Mouse (Mus musculus): ENCODE results near the gene Zbtb16. TPM values are rescaled to one million over a fixed set of nuclear protein-coding genes. Genes with fewer than 3 reads are reported as not detected.

Gene Zbtb16
- polyA plus RNA-seq, 1 experiment: not detected

DNA sequence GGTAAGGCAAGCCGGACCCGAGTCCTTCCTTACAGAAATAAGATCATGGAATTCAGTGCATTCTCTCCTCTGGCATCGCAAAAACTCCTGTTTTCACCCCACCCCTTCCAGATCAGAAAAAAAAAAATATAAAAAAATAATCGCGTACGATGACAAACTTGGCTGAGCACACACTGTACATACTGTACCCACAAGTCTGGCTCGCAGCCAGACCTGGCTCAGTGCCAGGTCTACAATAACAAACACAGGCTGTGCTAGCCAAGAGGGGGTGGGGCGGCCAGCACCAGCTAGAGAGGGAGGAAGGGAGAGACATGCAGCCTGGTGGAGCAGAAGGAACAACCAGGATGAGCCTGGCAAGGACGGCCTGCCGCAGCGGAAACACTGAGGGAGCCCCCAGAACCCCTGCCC lies 95.9 kb downstream of the Zbtb16 start:
- Histone ChIP-seq H3K4me3 (no peak overlapping the region), H3ac (ENCODE audit: control insufficient read depth, insufficient read length) (no peak overlapping the region), H3K27me3 (ENCODE audit: control insufficient read depth, insufficient read depth, insufficient read length) (peaks cover 21% of the 10 kb centered on the region), H3K4me2 (ENCODE audit: low read depth) (no peak overlapping the region), H3K79me2 (ENCODE audit: control insufficient read depth, insufficient read depth) (no peaks in the 10 kb centered on the region), H3K36me3 (ENCODE audit: control insufficient read depth, insufficient read depth) (no peaks in the 10 kb centered on the region)
- TF ChIP-seq USF1 (IDR thresholded peaks at IDR 0.05; ENCODE audit: low read depth): no peak
- no peak for TF ChIP-seq REST (IDR thresholded peaks at IDR 0.05; ENCODE audit: insufficient read depth, insufficient read length)
- TF ChIP-seq POLR2AphosphoS2 (IDR thresholded peaks at IDR 0.05; ENCODE audit: insufficient read length, low read depth): no peak
- no peak for TF ChIP-seq MYOG (IDR thresholded peaks at IDR 0.05; ENCODE audit: control insufficient read depth in 1 of 3, insufficient read depth in 1 of 3, insufficient read length in 2 of 3, low read depth in 2 of 3)
- no peak for TF ChIP-seq MYOD1 (IDR thresholded peaks at IDR 0.05; ENCODE audit: control insufficient read depth in 1 of 3, insufficient read length in 2 of 3, low read depth in 2 of 3)
- no peak for TF ChIP-seq E2F4 (IDR thresholded peaks at IDR 0.05; ENCODE audit: insufficient read depth)
- no peak for TF ChIP-seq POLR2A (IDR thresholded peaks at IDR 0.05; ENCODE audit: insufficient read length, low read depth)
- TF ChIP-seq TCF3 (IDR thresholded peaks at IDR 0.05; ENCODE audit: insufficient read length, low read depth): no peak
- TF ChIP-seq TCF12 (IDR thresholded peaks at IDR 0.05; ENCODE audit: insufficient read depth, poor library complexity, severe bottlenecking): no peak
- TF ChIP-seq SRF (IDR thresholded peaks at IDR 0.05; ENCODE audit: control insufficient read depth, insufficient read length, low read depth): no peak
- TF ChIP-seq MAX (IDR thresholded peaks at IDR 0.05; ENCODE audit: low read depth): no peak
- no peak for TF ChIP-seq CEBPB (IDR thresholded peaks at IDR 0.05; ENCODE audit: insufficient read depth, poor library complexity, severe bottlenecking)

DNA sequence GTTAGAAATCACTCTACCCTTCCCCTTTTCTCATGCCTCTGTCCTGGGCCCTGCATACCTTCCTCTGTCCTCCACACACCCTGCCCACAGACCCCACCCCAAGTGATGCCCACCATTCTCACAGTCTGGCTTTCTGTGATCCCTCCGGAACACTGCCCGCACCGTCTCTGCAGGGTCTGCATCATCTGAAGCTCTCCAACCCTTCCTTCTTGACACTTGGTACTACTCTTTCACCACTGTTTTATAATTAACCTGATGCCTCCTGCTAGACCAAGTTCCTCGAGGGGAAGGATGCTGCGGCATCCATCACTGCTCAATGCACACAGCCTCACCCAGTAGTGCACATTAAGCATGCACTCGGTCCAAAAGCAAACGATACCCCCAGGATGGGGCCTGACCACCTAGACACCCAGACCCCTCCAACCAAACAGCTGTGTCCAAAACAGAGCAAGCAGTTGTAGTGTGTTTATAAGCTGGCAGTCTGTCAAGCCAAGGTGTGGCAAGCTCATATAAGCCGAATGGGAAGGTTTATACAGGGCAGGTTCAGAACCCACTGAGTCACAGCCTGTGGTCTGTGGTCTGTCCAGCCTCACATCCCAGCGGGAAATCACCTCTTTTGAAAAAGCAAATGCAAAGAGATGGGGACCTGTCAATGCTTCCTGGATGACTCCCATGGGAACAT lies 97.1 kb downstream of the Zbtb16 start:
- Histone ChIP-seq H3K4me3 (no peak overlapping the region), H3K79me2 (ENCODE audit: control insufficient read depth, insufficient read depth) (no peaks in the 10 kb centered on the region), H3K4me2 (ENCODE audit: low read depth) (no peak overlapping the region), H3K36me3 (ENCODE audit: control insufficient read depth, insufficient read depth) (no peaks in the 10 kb centered on the region), H3K27me3 (ENCODE audit: control insufficient read depth, insufficient read depth, insufficient read length) (peaks cover 22% of the 10 kb centered on the region), H3ac (ENCODE audit: control insufficient read depth, insufficient read length) (no peak overlapping the region)
- TF ChIP-seq POLR2AphosphoS2 (IDR thresholded peaks at IDR 0.05; ENCODE audit: insufficient read length, low read depth): no peak
- no peak for TF ChIP-seq REST (IDR thresholded peaks at IDR 0.05; ENCODE audit: insufficient read depth, insufficient read length)
- TF ChIP-seq TCF3 (IDR thresholded peaks at IDR 0.05; ENCODE audit: insufficient read length, low read depth): no peak
- TF ChIP-seq SRF (IDR thresholded peaks at IDR 0.05; ENCODE audit: control insufficient read depth, insufficient read length, low read depth): no peak
- no peak for TF ChIP-seq MYOG (IDR thresholded peaks at IDR 0.05; ENCODE audit: control insufficient read depth in 1 of 3, insufficient read depth in 1 of 3, insufficient read length in 2 of 3, low read depth in 2 of 3)
- TF ChIP-seq CEBPB (IDR thresholded peaks at IDR 0.05; ENCODE audit: insufficient read depth, poor library complexity, severe bottlenecking): no peak
- TF ChIP-seq USF1 (IDR thresholded peaks at IDR 0.05; ENCODE audit: low read depth): no peak
- TF ChIP-seq E2F4 (IDR thresholded peaks at IDR 0.05; ENCODE audit: insufficient read depth): no peak
- no peak for TF ChIP-seq MAX (IDR thresholded peaks at IDR 0.05; ENCODE audit: low read depth)
- no peak for TF ChIP-seq TCF12 (IDR thresholded peaks at IDR 0.05; ENCODE audit: insufficient read depth, poor library complexity, severe bottlenecking)
- no peak for TF ChIP-seq MYOD1 (IDR thresholded peaks at IDR 0.05; ENCODE audit: control insufficient read depth in 1 of 3, insufficient read length in 2 of 3, low read depth in 2 of 3)
- no peak for TF ChIP-seq POLR2A (IDR thresholded peaks at IDR 0.05; ENCODE audit: insufficient read length, low read depth)

DNA sequence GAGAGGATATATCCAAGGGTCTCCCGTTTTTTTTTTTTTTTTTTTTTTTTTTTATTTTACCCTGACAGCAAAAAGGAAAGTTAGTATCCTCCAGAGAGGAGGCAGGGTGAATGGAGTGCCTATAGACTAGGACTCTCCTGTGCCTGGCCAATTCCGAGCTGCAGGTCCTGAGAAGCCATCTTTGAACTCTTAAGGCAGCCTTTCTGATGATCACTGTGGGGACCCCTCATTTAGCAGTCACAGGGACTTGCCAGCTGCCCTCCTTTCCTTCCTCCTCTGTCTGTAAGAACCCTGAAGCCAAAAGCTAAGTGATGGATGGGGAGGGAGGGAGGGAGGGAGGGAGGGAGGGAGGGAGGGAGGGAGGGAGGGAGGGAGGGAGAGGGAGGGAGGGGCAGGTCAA lies 98.1 kb downstream of the Zbtb16 start:
- no peaks in the 10 kb centered on the region for H3K36me3 ChIP-seq (ENCODE audit: control insufficient read depth, insufficient read depth)
- H3ac ChIP-seq (ENCODE audit: control insufficient read depth, insufficient read length): no peak overlapping the region
- H3K27me3 ChIP-seq (ENCODE audit: control insufficient read depth, insufficient read depth, insufficient read length): peaks cover 22% of the 10 kb centered on the region
- no peak overlapping the region for H3K4me3 ChIP-seq
- no peaks in the 10 kb centered on the region for H3K79me2 ChIP-seq (ENCODE audit: control insufficient read depth, insufficient read depth)
- TF ChIP-seq REST (IDR thresholded peaks at IDR 0.05; ENCODE audit: insufficient read depth, insufficient read length) (no peak), USF1 (IDR thresholded peaks at IDR 0.05; ENCODE audit: low read depth) (no peak), POLR2AphosphoS2 (IDR thresholded peaks at IDR 0.05; ENCODE audit: insufficient read length, low read depth) (no peak), SRF (IDR thresholded peaks at IDR 0.05; ENCODE audit: control insufficient read depth, insufficient read length, low read depth) (no peak), MAX (IDR thresholded peaks at IDR 0.05; ENCODE audit: low read depth) (no peak), MYOG (IDR thresholded peaks at IDR 0.05; ENCODE audit: control insufficient read depth in 1 of 3, insufficient read depth in 1 of 3, insufficient read length in 2 of 3, low read depth in 2 of 3) (no peak), E2F4 (IDR thresholded peaks at IDR 0.05; ENCODE audit: insufficient read depth) (no peak), POLR2A (IDR thresholded peaks at IDR 0.05; ENCODE audit: insufficient read length, low read depth) (no peak), MYOD1 (IDR thresholded peaks at IDR 0.05; ENCODE audit: control insufficient read depth in 1 of 3, insufficient read length in 2 of 3, low read depth in 2 of 3) (no peak), TCF12 (IDR thresholded peaks at IDR 0.05; ENCODE audit: insufficient read depth, poor library complexity, severe bottlenecking) (no peak), CEBPB (IDR thresholded peaks at IDR 0.05; ENCODE audit: insufficient read depth, poor library complexity, severe bottlenecking) (no peak), TCF3 (IDR thresholded peaks at IDR 0.05; ENCODE audit: insufficient read length, low read depth) (no peak)
- H3K4me2 ChIP-seq (ENCODE audit: low read depth): no peak overlapping the region

DNA sequence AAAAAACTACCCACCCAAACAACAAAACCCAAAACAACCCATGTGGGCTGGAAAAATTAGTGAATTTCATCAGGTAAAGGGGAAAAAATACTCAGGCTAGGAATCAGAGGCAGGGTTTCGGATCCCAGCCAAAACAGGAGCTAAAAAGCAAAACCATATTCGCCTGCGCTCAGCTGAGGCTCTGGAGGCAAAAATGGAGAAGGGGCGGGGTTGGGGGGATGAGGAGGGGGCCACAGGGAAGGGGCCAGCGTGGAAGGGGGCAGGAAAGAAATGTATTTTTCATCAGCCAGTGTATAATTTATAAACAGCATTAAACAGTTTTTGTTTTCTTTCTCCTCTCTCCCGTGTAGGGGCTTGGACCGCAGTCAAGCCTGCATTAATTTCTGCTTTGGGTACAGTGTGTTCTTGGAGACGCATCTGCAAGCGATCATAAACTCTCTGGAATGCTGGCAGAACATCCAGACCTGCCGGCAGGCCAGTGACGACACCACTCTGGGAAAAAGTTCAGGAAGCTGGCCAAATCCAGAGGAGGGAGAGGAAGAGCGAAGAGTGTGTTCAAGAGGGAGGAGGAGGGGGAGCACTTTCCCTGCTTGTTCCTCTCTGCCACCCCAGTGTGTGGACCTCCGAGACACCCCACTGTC lies 98.7 kb downstream of the Zbtb16 start:
- Histone ChIP-seq H3K4me3 (no peak overlapping the region), H3ac (ENCODE audit: control insufficient read depth, insufficient read length) (no peak overlapping the region), H3K27me3 (ENCODE audit: control insufficient read depth, insufficient read depth, insufficient read length) (peaks cover 22% of the 10 kb centered on the region), H3K36me3 (ENCODE audit: control insufficient read depth, insufficient read depth) (no peaks in the 10 kb centered on the region), H3K79me2 (ENCODE audit: control insufficient read depth, insufficient read depth) (no peaks in the 10 kb centered on the region), H3K4me2 (ENCODE audit: low read depth) (peak overlapping the region; percentile 6)
- TF ChIP-seq CEBPB (IDR thresholded peaks at IDR 0.05; ENCODE audit: insufficient read depth, poor library complexity, severe bottlenecking) (no peak), E2F4 (IDR thresholded peaks at IDR 0.05; ENCODE audit: insufficient read depth) (no peak), USF1 (IDR thresholded peaks at IDR 0.05; ENCODE audit: low read depth) (no peak), TCF3 (IDR thresholded peaks at IDR 0.05; ENCODE audit: insufficient read length, low read depth) (no peak), MAX (IDR thresholded peaks at IDR 0.05; ENCODE audit: low read depth) (no peak), SRF (IDR thresholded peaks at IDR 0.05; ENCODE audit: control insufficient read depth, insufficient read length, low read depth) (no peak), MYOD1 (IDR thresholded peaks at IDR 0.05; ENCODE audit: control insufficient read depth in 1 of 3, insufficient read length in 2 of 3, low read depth in 2 of 3) (no peak), POLR2A (IDR thresholded peaks at IDR 0.05; ENCODE audit: insufficient read length, low read depth) (no peak), MYOG (IDR thresholded peaks at IDR 0.05; ENCODE audit: control insufficient read depth in 1 of 3, insufficient read depth in 1 of 3, insufficient read length in 2 of 3, low read depth in 2 of 3) (no peak), POLR2AphosphoS2 (IDR thresholded peaks at IDR 0.05; ENCODE audit: insufficient read length, low read depth) (no peak), TCF12 (IDR thresholded peaks at IDR 0.05; ENCODE audit: insufficient read depth, poor library complexity, severe bottlenecking) (no peak), REST (IDR thresholded peaks at IDR 0.05; ENCODE audit: insufficient read depth, insufficient read length) (no peak)
